Mouse (Mus musculus) heart, adult 9 months (tissue): ENCODE measurements around the gene Zcchc2.

Source experiments
- DNase-seq, 2 experiments: peaks; one replicate each; pipeline ENCODE4 v3.0.0; 2022; ENCODE audit warnings: low spot score in 2 of 2

The Zcchc2 gene

DNA sequence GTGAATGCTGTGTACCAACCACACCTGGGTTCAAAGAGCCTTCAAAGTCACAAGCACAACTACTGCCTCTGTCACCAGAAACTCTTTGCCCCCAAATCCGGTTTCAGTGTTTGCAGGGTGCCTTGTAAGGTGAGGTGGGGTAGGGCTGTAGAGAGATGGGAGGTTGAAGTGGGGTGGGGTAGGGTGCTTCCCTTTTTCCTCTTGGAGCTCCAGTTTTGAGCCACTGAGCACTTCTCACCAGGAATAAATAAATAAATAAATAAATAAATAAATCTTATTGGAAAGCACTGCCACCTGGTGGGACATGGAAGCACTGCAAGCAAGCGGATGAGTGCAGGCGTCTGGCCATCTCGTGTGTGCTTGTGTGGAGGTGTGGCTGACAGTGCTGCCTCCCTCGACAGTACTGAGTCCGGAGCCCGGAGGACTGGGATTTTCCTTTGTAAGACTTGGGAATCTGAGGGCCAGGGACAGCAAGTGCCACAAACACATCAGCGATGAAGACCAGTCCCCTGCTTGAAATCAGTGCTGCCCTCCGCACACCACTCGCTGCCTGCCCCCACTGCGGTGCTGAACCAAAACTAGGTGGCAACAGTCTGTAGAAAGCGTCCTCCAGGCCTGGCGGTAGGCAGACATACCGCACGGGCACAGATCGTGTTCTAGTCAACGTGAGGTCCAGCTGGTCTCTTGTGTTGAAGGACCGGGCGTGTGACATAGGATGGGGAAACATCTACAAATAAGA lies 46.8 kb downstream of the Zcchc2 start:
- DNase-seq = peak; percentile 21 to 65

DNA sequence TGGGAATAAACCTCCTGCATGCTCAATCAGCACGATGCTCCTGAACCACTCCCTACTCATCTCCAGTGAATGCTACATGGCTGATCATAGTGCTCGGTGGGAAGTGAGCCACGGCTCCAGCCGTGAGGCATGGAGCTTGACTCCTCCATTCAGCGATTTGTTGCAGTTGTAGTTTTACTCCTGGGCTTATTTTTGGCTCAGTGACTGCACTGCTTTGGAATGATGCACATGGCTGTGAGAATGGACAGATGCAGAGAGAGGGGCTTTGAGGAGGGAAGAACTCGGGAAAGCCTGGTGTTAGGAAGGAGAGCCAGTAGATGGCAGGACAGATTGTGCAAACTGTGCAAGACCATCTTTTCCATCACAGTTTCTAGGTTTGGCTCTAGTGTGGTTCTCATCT lies 49.1 kb downstream of the Zcchc2 start:
- DNase-seq = no peak

DNA sequence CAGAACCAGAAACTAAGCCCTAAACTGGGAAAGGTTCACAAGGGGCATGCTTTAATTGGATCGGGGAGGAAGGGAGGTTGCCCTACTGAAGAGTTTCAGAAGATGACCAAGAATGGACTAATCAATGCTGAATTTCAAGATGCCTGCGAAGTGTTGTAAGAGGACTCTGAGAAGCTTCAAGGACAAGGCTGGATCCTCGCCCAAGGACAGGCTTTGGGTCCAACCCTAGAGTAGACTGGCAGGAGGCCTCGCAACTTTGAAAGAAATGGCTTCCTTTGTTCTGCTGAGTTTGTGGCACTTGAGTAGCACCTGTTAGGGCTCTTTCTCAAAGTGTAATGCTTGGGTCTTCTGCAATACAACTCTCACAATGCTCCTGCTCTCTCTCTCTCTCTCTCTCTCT lies 50.1 kb downstream of the Zcchc2 start:
- DNase-seq = no peak

DNA sequence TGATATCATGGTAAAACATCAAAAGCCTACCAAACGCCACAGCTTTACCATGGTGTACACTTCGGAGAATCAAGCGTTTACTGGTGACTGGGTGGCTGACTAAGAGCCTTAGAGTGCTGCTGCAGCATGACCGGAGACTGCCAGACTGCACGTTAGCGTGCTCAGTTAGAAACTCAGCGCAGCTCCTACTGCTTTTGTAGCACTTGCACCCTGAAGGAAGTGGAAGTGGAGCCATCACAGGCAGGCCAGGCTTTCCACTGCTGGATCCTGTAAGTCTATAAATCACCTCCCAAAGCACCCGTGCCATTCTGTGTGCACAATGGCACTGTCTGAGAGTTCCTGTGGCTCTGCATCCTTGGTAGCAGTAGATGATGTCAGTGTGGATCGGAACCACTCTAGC lies 52.0 kb downstream of the Zcchc2 start:
- DNase-seq = no peak

DNA sequence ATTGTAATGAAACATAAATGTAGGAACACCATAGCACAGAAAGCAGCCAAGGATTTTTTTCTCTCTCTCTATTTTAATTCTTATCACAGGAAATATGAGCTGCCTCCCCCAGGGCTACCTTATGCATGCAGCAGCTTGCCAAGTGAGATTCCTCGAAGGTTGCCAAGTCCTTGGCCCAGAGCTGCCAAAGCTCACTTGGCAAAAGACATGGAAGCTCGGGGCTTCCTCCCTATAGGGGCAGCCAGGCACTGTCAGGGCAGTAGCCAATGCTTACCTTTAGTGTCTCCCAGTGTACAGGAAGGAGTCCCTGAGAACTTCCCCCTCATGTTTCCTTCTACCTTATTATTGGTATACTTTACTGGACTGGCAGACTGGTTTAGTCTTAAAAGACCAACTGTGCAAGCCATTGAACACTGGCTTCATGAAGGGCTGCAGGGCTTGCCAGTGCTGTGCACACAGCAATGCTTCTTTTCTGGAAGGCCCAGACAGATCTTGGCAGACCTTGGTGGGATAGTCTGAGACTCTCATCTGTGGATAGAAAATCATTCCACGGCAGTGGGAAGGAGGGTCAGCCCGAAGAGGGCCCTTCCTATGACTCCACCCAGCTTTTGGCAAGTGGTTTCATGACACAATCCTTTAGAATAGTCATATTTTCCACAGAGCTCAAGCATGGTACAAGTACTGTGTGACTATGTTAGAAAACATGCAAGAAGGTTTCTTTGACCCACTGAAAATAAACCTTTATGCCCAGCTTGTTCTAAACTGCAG lies 53.0 kb downstream of the Zcchc2 start:
- peak; percentile 63 to 65 for DNase-seq

DNA sequence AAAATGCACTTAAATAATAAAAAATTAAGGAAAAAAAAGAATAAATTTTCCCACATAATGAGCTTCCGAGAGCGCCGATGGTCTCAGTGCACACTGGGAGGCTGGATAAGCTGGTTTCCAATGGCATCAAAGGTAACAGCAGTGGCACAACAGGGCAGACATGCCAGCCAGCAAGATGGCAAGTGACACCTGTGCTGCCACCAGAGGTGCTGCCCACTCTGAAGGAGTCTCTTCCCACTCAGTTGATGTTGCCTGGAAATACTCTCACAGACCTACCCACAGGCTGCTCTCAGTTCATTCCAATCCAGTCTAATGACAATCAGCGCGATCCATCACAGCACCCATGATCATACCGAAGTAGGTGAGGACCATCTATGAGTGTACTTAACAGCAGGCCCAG lies 58.8 kb downstream of the Zcchc2 start:
- no peak for DNase-seq

DNA sequence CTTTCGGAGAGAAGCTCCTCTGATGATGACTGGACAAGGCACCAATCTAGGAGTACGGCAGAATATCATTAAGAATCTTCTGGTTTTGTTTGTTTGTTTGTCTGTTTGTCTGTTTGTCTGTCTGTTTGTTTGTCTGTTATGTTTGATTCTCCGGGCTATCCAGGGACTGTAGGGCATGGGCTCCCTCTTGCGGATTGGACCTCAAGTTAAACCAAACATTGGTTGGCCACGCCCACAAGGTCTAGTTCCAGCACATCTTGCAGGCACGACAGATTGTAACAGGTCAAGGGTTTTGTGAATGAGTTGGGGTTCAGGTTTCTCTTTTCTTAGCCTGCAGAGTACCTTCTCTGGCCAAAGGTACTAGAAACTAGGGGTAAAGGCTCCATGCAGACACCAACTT lies 64.8 kb downstream of the Zcchc2 start:
- no peak for DNase-seq

DNA sequence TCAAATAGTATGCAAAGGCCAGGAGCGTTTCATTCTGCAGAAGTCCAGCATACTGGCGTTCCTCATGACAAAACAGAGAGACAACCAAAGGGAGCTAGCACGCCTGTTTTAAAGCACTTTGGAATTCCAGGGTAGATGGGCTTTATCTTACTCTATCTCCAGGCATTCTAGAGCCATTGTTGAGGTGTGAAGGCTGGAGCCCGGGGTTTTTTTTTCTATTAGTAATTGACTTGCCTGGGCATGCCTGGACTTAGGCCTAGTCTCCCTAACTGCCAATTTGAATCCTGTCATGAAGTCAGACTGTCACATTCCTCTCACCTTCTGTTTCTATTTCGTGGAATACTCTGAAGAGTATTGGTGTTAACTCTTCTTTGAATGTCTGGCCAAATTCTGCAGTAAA lies 68.1 kb downstream of the Zcchc2 start:
- DNase-seq = no peak

DNA sequence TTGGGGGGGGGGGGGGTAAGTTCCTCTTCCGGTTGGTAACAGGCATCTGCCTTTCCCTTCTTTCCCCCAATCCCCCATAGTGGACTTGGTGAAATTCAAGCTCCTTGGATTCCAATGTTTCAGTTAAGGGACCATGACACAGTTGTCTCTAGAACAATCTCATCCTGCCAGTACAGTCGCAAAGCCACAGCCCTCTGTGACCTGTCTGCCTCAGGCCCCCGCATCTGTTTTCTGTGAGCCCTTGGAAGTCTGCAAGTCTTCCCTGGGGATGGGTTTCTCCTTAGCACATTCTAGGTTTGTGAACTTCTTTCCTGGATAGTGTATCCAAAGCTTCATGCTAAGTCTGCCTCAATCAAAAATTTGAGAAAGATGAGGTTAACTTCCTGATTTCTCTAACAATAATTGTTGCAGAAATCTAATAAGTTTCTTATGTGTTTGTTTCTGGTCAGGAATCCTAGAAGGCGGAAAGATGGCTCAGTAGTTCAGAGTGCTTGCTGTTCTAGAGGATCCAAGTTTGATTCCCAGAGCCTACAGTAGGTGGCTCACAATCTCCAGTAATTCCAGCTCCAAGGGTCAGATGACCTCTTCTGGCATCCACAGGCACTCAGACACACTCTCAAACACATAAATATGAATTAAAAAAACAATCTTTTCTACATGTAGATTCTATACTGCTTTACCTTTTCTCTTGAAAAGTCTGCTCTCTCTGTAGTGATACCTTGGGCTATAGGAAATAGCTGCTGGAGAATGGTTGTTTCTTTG lies 69.5 kb downstream of the Zcchc2 start:
- no peak for DNase-seq

DNA sequence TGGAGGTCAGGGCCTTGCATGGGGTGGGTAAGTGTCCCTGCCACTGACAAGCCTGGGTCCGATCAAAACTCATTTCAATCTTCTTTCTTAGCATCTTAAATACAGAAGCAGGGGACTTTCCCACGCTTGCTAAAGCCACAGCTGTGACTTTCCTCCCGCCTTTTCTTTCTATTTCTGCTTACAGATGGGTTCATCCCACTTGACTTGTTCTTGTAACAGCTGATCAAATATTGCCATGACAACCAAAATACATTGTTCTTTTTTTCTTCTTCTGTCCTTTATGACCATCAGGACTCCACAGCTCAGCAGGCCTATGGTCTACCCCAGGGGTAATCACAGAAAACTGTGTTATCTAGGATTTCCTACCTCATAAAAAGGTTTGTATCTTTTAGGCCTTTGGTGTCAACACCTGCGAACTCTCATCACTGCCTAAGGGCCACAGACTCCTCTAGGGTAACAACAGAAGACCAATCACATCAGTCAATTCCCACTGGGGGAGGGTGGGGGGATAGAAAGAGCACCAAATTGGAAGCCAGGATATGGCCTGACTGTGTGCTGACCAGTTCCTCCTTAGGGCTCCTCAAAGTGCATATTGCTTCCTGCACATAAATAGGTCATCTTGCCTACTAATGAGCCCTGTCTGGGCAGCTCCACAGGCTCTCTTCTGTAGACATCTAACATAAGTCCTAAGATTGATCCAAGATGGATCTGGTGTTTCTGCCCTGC lies 71.1 kb downstream of the Zcchc2 start:
- DNase-seq = no peak

DNA sequence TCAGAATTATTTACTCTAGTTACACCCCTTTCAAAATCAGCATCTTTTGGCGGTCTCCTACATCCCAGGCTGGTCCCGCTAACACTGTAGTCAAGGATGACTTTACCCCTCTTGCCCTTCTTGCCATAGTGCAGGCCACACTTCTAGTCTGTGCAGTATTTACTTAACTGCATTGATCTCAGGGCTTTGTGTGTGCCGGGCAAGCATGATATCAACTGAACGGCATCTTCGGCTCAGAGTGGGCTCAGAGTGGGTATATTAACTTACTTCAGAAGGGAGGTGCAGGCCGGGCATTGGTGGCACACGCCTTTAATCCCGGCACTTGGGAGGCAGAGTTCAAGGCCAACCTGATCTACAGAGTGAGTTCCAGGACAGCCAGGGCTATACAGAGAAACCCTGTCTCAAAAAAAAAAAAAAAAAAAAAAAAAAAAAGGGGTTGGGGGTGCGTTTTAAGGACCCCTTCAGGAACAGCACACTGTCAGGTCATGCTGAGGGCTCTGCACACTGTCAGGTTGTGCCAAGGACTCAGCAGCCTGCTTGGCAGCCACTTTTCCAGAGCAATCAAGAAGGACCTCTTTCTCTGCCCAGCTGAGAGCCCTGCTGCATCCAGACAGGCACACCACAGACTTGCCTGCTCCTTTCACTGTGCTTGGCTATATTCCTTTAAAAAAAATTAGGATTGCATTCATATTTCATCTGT lies 72.8 kb downstream of the Zcchc2 start:
- no peak for DNase-seq

DNA sequence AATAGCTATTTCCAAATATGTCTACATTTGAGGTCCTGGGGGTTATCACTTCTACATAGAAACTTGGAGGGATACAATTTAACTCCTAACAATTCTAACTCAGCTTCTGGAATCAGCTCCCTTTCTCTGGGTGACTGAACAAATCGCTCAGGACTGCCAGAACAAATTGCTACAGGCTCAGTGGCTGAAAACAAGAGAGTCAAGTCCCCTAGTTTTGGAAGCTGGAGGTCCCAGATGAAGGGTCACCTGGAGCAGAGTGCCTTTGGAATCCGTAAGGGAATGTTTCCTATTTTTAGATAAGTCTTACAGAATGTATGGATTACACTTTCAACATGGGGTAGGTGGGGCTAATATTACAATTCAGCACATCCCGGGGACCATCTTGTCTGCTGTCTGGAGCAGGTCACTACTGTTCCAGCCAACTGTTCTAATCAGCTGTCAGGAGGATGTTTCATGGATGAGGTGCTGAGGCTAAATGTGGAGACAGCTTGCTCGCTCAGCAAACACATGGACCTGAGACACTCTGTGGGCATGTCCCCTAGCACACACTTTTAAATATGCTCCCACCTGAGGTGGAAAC lies 73.5 kb downstream of the Zcchc2 start:
- DNase-seq = no peak

DNA sequence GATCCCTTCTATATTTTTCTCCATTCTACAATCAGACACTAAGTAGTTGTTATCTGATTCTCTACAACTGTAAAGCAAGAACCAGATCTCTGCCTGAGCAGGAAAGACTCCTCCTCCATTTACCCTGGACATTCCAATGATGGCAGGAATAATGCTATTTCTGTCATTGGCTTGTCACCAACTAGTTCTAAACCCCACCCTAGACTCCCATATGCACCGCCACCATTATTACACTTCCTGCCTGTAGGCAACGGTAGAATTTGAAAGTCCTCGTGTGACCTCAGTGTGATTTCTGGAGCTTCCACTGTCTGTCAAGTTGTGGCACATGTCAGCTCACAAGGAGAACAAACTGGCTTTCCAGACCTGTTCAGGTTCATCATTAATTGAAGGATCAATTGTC lies 74.1 kb downstream of the Zcchc2 start:
- DNase-seq = no peak

DNA sequence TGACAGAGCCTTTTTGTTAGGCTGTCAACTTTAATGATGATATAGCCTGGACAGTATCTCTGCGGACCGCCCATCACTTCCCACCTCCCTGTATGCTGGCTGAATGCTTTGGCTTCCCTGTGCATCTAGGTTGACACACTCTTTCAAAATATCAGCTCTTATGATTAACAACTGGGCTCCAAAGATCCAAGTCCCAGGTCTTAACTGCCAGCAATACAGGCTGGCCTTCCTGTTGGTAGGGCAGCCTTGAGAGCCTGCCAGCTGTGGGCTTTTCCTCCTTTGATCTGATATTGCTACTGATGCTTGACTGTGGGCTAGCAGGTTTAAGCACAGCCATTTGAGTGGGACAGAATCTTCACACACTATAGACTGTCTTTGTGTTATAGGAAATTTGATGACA lies 74.5 kb downstream of the Zcchc2 start:
- no peak for DNase-seq

DNA sequence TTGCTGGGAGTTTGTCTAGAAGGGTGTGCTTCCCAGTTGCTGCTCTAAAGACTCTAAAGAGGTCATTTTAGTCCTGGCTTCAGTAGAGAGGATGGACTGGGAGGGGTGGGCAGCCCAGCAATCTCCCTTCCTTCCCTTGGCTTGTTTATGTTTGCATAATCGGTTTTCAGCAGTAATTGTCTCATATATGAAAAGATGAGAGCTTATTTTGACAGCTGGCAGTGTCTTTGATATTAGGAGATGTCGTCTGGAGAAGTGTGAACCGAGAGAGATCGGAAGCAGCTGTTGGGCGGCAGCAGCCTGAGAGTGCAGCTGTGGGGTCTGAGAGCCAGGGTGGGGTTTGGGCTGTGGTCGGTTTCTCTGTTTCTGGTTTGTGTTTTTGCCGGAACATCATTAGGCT lies 75.5 kb downstream of the Zcchc2 start:
- peak; percentile 11 to 19 for DNase-seq

DNA sequence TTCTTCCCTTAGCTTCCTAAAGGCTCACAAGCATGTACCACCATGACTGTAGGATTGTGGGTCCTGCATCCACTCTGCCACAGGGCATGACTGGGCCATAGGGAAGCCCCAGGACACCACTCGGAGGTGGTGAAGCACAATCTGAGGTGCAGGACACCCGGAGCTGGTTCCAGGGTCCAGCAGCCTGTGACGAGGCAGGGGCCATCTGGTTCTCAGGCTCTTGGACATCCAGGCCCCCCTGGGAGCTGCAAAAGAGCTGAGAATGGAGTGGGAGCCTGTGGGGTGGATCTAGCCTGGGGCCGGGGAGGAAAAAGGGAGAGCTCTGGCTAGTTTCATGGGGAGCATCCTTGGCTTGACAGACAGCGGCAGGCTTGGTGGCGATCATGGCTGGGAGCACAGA lies 77.1 kb downstream of the Zcchc2 start:
- DNase-seq = no peak

DNA sequence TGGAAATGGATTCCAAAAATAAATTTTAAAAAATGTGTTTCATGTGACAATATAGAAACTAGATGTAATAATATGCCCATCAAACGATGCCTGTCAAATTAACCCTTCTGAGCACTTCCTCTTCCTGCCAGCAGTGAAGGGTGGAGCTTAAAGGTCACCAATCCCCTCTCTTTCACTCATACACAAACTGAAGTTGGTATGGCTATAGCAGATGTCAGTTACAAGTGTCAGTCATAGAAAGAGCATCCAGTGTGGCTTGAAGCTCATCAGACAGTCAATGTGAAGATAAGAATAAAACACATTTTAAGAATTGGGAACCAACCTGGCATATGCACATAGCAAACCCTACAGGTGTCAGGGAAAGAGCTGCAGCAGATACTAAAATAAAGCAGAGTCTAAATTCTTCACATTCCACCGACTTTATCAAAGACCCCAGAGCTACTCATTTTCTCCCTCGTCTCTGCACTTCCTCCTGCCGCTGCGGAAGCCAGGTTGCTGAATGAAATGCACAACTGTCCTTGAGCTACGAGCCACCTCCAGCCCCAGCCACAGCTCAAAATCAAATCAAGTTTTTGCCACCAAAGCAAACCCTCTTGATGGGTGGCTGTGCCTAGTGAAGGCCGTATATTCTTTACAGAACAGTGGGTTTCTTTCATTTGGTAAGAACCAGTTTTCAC lies 79.8 kb downstream of the Zcchc2 start:
- no peak for DNase-seq

DNA sequence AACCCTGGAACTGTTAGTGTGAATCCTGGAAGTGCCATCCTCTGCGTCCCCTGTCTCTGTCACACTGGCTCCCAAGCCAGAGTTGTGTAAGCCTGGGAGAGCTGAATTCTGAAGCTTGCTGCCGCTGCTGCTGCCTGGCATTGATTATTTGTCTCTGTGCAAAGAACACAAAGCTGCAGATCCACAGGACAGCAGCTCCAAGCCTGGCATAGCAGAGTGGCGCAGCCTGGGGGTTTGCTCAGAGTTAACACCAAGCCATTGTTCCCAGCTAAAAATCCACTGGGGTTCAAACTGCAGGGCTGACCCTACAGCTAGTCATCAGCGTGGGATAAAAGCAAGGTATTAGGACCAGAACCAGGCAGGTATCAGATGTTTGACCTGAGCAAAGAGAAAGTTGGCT lies 80.6 kb downstream of the Zcchc2 start:
- no peak for DNase-seq

DNA sequence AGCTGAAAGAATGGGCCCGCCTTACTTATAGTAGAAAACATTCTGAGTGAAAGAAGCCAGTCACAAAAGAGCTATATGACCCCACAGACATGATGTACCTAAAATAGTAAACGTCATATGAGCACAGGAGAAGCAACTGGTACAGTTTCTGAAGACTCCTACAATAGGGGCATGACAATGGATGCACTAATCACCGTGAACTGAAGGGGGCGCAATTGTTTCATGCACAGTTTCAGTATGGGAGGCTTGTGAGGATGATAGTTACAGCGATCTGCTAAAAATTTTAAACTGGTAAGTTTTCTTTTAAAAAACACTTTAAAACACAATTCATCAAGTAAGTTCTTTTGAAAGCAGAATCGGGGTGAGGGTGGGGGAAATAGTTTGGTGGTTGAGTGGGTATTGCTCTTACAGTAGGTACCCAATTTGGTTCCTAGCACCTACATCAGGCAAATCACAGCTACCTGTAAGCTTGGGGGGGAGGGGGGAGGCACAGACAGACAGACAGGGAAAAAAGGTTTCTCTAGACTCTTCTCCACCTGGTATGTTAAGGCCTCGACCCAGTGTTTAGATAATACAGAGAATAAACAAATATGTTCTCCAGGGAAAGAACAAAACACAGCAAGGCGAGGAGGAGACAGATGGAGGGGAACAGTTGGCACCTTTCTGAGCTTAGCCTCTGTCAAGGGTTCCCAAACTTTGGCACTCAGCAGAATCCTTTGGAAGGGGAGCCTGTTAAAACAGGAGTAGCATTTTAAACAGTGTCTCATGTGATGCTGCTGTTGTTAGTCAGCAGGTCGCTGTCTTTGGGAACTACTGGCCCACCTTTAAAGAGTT lies 81.2 kb downstream of the Zcchc2 start:
- peak; percentile 53 to 71 for DNase-seq

DNA sequence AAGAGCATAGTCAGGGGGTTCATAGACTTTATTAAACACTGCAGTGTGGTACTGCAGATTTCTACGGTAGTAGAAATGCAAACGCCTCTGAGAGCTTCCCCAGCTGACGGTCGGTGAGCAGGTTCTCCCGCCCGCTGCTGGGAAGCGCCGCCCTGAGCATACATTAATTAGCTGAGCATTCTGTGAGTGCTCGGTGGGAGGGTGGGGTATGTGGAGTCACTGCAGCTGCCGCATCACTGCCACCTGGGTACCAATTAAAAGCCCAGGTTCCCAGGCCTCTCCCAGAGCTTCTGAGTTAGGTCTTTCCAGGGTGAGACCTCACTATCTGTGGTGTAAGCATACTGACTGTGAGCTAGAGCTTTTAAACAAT lies 81.8 kb downstream of the Zcchc2 start:
- no peak for DNase-seq
